Mouse (Mus musculus): ENCODE results near the gene Mapt.
A peak's percentile ranks its signal among the peaks of the same experiment; 100 is the strongest.
"Not testable (repeated sequence)": the region's sequence is repeated elsewhere in the genome, so short reads cannot be mapped to it uniquely, and the experiment has no call there.

The Mapt gene

GRCm38 (mm10) chr11:104233574-104234206, 2.5 kb downstream of the Mapt start:
- peak in 1 of 2 experiments; percentile 18 for DNase-seq (ENCODE audit: low spot score in 2 of 2)

- DNase-seq (ENCODE audit: low spot score in 2 of 2) = no peak
Observed at GRCm38 (mm10) chr11:104234680-104235079, 3.5 kb downstream of the Mapt start.

- no peak for DNase-seq (ENCODE audit: low spot score in 2 of 2)
Observed at GRCm38 (mm10) chr11:104235881-104236280, 4.7 kb downstream of the Mapt start.

- peak in 1 of 2 experiments; percentile 11 for DNase-seq (ENCODE audit: low spot score in 2 of 2)
Observed at GRCm38 (mm10) chr11:104237226-104237625, 6.0 kb downstream of the Mapt start.

DNA sequence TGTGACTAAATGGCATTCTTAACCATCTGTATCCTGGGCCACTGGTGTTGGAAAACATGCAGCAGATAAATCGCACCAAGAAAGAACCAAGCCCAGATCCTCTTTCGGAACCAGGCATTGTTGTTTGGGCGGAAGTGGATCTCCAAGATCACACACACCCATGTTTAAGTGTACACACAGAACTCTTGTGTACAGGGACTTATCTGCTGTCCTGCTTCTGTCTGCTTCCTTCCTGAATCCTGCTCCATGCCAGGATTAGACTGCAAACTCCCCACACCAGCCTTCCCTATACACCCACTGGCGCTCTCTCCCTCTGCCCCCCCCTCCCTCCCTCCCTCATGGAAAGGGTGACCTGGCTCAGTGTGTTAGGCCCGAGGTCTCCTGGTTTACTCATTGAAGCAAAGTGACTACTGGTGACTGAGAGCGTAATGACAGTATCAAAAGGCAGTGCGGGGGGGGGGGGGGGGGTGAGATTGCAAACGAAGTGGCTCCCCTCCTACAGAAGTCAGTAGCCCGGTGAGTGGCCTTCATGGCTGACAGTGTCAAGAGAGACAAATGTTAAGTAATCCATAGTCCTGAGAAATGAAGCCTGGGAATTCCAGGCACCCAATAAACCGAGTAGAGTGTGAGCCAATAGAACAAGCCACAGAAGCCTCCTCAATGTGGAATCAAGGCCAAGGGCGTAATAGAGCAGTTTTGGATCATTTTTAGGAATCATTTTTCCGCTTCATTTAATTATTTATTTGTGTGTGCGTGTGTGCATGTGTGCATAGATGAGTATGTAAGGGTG, 7.0 kb downstream of the Mapt start:
- no peak for DNase-seq (ENCODE audit: low spot score in 2 of 2)

DNA sequence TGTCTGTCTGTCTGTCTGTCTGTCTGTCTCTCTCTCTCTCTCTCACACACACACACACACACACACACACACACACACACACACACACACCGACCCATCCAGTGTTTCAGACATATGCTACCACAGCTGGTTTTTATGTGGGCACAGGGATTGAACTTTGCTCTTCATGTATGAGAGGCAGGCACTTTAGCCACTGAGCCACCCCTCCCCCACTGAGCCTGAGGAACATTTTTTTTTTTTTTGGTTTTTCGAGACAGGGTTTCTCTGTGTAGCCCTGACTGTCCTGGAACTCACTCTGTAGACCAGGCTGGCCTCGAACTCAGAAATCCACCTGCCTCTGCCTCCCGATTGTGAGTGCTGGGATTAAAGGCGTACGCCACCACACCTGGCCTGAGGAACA, 14.3 kb downstream of the Mapt start:
- not testable (repeated sequence) for DNase-seq (ENCODE audit: low spot score in 2 of 2)

DNA sequence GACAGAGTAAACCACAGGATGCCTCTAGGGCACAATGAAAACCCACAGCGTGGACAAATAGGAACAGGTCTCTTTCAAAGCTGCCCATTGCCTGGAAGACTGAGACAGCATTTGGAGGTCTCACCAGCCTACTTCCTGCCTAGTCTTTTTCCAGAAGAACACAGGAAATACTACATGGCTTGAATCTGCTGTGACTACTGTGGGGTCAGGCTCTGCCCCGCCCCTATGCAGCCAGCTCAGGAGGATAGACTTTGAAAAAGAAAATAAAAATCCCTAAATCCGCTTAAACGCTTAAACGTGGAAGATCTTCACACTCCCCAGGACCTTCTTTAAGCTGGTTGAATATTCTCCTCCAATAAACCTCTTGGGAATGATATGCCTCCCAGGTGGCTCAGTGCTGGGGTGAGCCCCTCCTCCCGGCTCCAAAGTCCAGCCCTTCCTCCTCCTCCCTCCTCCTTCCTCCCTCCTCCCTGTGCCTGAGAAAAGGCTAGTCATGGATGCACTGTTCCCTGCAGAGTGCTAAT, 15.0 kb downstream of the Mapt start:
- no peak for DNase-seq (ENCODE audit: low spot score in 2 of 2)

DNA sequence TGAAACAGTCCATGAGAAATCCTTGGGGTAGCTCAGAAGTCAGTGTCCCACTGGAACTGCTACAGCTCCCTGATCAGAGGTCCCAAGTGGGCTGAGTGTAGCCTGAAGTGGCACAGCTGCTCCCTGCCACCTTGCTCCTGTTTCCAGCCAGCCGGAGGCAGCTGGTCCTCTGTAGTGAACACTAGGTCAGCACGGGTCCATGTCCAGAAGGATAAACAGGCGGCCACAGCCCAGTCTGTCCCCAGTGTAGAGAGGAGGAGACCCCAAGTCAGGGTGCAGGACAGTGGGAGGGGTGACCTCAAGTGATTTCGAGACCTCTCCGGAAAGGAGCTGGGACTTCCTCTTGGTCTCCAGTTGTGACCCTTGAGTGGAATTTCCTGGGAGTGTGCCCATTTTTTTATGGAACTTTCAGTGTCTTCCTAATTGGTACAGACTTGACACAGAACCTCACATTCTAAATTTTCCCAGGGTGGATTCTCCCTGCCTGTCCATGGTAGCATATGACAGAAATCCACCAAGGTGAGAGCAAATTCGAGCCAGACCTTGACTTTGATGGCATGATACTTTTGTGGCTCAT, 16.0 kb downstream of the Mapt start:
- DNase-seq (ENCODE audit: low spot score in 2 of 2) = no peak

DNA sequence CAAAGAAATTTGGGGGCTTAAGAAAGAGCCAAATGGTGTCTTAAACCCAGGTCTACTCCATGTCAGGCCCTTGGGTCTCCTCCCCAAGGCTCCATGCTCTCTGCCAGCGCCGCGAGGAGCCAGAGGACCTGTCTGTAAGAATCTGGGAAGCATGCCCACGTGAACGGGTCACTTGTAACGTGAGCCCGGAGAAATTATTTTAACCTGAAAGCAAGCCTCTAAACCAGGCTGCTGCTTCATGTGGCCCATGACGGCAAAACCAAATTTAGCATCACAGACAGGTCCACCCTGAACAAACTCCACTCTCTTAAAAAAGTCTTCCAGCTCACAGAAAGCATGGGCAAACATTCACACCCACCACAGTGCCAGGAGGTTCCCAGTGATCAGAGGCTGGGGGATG, 18.2 kb downstream of the Mapt start:
- DNase-seq (ENCODE audit: low spot score in 2 of 2) = no peak

- DNase-seq (ENCODE audit: low spot score in 2 of 2) = no peak
Observed at GRCm38 (mm10) chr11:104251121-104251520, 19.9 kb downstream of the Mapt start.

DNA sequence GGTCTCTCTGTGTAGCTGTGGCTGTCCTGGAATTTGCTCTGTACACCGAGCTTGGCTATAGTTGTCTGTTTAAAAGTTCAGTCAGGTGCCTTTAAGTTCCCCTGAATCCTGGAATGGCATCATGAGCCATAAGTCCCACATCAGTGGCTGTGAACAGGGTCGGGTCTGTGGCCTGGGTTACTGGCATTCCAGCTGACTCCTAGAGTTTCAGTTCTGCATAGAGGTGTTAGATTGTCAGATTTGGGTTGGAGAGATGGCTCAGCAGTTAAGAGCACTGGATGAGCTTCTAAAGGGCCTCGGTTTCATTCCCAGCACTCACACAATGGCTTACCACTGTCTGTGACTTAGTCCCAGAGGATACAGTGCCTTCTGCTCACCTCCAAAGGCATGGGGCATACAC, 20.9 kb downstream of the Mapt start:
- no peak for DNase-seq (ENCODE audit: low spot score in 2 of 2)

DNA sequence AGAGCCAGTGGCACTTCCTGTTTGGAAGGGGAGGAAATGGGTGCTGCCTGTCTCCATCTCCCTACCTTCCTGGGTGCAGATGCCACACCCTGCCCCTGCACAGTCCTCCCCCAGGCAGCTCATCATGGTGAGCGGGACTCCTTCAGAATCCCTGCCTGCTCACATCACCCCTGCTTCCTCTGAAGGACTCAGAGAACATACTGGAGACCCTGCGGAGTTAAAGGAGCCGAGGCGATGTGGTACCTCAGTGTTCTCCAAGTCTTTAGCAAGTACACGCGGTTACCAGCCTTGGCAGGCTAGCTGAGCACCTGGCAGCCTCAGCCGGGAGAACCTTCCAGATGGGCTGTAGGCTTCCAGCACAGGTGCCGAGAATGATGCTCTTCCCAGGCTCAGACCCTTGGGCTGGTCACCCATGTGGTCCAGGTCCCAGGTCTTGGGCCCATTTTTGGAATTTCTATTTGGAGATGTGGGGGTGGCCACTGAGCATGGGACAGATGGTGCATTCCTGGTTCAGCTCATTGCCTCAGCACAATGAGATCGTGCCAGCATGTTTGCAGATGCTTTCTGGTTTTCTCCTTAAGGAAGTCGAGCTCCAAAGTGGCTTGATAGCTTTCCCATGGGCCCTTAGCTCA, 23.3 kb downstream of the Mapt start:
- DNase-seq (ENCODE audit: low spot score in 2 of 2) = no peak

DNA sequence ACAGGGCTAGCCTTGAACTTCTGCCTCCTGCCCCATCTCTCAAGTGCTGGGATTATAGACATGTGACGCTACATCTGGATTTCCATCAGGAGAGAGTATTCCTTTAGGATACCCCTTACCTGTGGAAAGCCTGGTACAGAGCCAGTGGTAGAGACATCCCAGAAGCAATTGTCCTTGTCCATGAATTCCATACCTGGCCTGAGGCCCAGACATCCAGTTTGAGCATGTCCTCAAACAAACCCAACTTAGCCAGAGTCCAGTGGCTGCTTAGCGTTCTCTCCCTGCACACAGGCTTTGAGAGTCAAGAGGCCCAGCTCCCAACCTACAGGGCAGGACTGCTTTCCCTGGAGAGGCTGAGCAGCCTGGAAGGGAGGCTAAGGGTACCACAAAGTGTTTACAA, 25.0 kb downstream of the Mapt start:
- DNase-seq (ENCODE audit: low spot score in 2 of 2) = no peak

- DNase-seq (ENCODE audit: low spot score in 2 of 2) = no peak
Observed at GRCm38 (mm10) chr11:104258991-104259390, 27.8 kb downstream of the Mapt start.

DNA sequence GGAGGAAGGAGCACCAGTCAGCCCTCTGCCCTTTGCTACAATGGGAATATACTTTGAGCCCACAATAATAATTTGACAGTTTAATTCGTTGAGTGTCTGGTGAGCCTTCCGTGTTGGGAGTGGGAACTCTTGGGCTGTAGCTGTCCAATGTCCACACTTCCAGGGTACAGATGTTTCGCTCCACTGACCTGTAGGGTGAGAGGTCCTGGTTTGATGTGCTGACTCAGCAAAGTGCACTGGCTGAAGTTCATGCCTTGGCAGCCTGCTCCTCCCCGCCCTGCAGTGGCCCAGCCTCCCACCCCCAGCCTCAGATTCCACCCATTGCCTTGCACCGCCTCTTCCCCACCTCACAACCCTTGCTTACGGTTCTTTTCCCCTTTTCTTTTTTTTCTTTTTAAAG, 33.5 kb downstream of the Mapt start:
- DNase-seq (ENCODE audit: low spot score in 2 of 2) = no peak

DNA sequence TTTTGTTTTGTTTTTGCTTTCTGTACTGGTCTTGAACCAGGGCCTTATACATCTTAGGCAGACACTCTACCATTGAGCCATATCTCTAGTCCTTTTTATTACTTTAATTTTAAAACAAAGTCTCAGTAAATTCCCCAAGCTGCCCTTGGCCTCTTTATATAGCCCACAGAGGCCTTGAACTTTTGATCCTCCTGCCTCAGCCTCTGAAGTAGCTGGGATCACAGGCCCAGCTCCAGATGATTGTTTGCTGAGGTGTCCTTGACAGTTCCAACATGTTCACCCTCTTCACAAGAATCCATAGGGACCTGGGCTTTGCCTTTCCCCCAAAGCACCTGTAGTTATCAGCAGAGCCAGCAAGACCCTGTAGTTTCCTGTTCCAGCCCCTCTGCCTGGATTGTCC, 34.5 kb downstream of the Mapt start:
- DNase-seq (ENCODE audit: low spot score in 2 of 2) = no peak

DNA sequence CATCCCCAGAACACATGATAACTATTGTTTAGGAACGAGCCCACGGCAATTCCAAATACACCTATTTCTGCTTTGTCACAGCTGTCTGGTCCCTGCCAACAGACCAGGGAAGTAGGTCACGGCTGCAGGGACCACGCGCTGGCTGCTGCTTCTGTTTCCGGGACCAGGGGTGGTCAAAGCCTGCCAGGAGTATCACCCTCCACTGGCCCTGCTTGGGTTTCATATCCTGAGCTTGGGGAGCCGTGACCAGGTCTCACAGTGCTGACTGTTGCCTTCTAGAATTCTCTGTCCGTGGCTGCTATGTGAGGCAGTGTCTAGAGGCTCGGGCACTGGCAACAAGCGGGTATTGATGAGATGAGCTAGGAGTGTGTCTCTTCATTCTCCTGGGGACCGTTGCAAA, 36.2 kb downstream of the Mapt start:
- no peak for DNase-seq (ENCODE audit: low spot score in 2 of 2)

- no peak for DNase-seq (ENCODE audit: low spot score in 2 of 2)
Observed at GRCm38 (mm10) chr11:104269385-104269822, 38.2 kb downstream of the Mapt start.

- no peak for DNase-seq (ENCODE audit: low spot score in 2 of 2)
Observed at GRCm38 (mm10) chr11:104270452-104270851, 39.3 kb downstream of the Mapt start.

DNA sequence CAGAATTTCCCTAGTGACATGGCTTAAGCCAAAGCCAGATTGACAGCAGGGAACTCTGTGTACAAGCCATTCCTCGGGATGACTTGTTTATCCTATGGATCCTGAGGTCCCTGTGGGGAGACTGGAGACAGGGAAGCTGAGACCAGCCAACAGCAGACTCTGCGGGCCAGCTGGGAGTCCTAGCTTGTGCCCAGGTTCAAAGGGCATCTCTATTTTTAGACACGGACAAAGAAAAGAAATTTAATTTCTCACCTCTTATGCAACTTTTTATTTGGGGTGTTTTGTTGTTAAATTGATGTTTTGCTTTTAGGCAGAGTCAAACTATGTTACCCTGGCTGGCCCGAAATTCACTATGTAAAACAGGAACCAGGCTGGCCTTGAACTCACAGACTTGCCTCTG, 39.7 kb downstream of the Mapt start:
- DNase-seq (ENCODE audit: low spot score in 2 of 2) = no peak

- no peak for DNase-seq (ENCODE audit: low spot score in 2 of 2)
Observed at GRCm38 (mm10) chr11:104271876-104272275, 40.7 kb downstream of the Mapt start.

- no peak for DNase-seq (ENCODE audit: low spot score in 2 of 2)
Observed at GRCm38 (mm10) chr11:104272352-104272751, 41.2 kb downstream of the Mapt start.

Data from spleen, postnatal 10 days (tissue).